Mouse (Mus musculus) granulocyte monocyte progenitor cell, adult 5-6 weeks (primary cell): ENCODE data around the gene Etfb. TPM values are rescaled to one million over a fixed set of nuclear protein-coding genes. Genes with fewer than 3 reads are reported as not detected.

Experiments used
- ATAC-seq: replicated peaks from 2 replicates; pipeline ENCODE4 v1.8.0; 2016; ENCODE audit warnings: mild to moderate bottlenecking, moderate TSS enrichment, inconsistent platforms; ENCODE audit not compliant: poor library complexity, severe bottlenecking
- total RNA-seq, 2 experiments: library from RNA; stranded (forward) in 1 of 2; stranded (reverse) in 1 of 2; fragments of 200-712, 200-1000 nt in 1 of 2; fragments of >200 nt in 1 of 2; fragmentation: Nextera tagmentation in 1 of 2; gene quantifications; 2 replicates each; pipeline ENCODE4 v1.2.3; 2014 to 2017

Etfb gene
- total RNA-seq, 2 experiments from 2014 or later: 520 to 676 TPM

- ATAC-seq: no peak
Observed at GRCm38 (mm10) chr7:43490182-43490584, 46.3 kb downstream of the Etfb start.

GRCm38 (mm10) chr7:43490861-43491260 lies 47.0 kb downstream of the Etfb start:
- no peak for ATAC-seq

- peak; percentile 86 for ATAC-seq
Observed at GRCm38 (mm10) chr7:43495343-43496021, 51.6 kb downstream of the Etfb start.

Other genes with a start within 250 kb of the Etfb start
- gene Zfp715, start 130.8 kb upstream of the Etfb start, total RNA-seq (2014; fragmentation: Nextera tagmentation): 17.7 and 20.7 TPM in 2 replicates
- gene Zfp715, start 130.8 kb upstream of the Etfb start, total RNA-seq (2017): 13.3 and 22.0 TPM in 2 replicates
- gene Siglecf, start 92.7 kb upstream of the Etfb start, total RNA-seq (2014; fragmentation: Nextera tagmentation): 11.6 and 16.5 TPM in 2 replicates
- 19.2 and 22.0 TPM in 2 replicates for gene Siglecf, start 92.7 kb upstream of the Etfb start, total RNA-seq (2017)
- gene Siglecg, start 35.9 kb upstream of the Etfb start, total RNA-seq (2014; fragmentation: Nextera tagmentation): 11.9 and 27.5 TPM in 2 replicates
- gene Siglecg, start 35.9 kb upstream of the Etfb start, total RNA-seq (2017): 11.8 and 12.6 TPM in 2 replicates
- not detected in 2 replicates for gene Lim2, start 16.4 kb upstream of the Etfb start, total RNA-seq (2014; fragmentation: Nextera tagmentation)
- gene Lim2, start 16.4 kb upstream of the Etfb start, total RNA-seq (2017): 0.05 TPM in 1 of 2 replicates, not detected in the other
- gene Nkg7, start 7.0 kb upstream of the Etfb start, total RNA-seq (2014; fragmentation: Nextera tagmentation): 772 and 862 TPM in 2 replicates
- gene Nkg7, start 7.0 kb upstream of the Etfb start, total RNA-seq (2017): 227 and 400 TPM in 2 replicates
- gene Cldnd2, start 3.3 kb upstream of the Etfb start, total RNA-seq (2014; fragmentation: Nextera tagmentation): 2.4 TPM in 1 of 2 replicates, not detected in the other
- gene Cldnd2, start 3.3 kb upstream of the Etfb start, total RNA-seq (2017): 0.52 TPM in 1 of 2 replicates, not detected in the other
- 0.43 TPM in 1 of 2 replicates, not detected in the other for gene Gm45233, start within 50 bp of the Etfb start, total RNA-seq (2014; fragmentation: Nextera tagmentation)
- 5.7 TPM in 1 of 2 replicates, not detected in the other for gene Gm45233, start within 50 bp of the Etfb start, total RNA-seq (2017)
- gene Vsig10l, start 19.1 kb downstream of the Etfb start, total RNA-seq (2014; fragmentation: Nextera tagmentation): 5.9 and 10.4 TPM in 2 replicates
- 4.3 and 4.4 TPM in 2 replicates for gene Vsig10l, start 19.1 kb downstream of the Etfb start, total RNA-seq (2017)
- not detected in 2 replicates for gene Iglon5, start 46.0 kb downstream of the Etfb start, total RNA-seq (2014; fragmentation: Nextera tagmentation)
- gene Iglon5, start 46.0 kb downstream of the Etfb start, total RNA-seq (2017): not detected in 2 replicates
- gene 4931406B18Rik, start 61.9 kb downstream of the Etfb start, total RNA-seq (2014; fragmentation: Nextera tagmentation): not detected in 2 replicates
- not detected in 2 replicates for gene 4931406B18Rik, start 61.9 kb downstream of the Etfb start, total RNA-seq (2017)
- 4.0 and 5.7 TPM in 2 replicates for gene Cd33, start 100.3 kb downstream of the Etfb start, total RNA-seq (2014; fragmentation: Nextera tagmentation)
- gene Cd33, start 100.3 kb downstream of the Etfb start, total RNA-seq (2017): 2.9 and 4.1 TPM in 2 replicates
- 1.7 and 1.9 TPM in 2 replicates for gene Zfp658, start 118.2 kb downstream of the Etfb start, total RNA-seq (2014; fragmentation: Nextera tagmentation)
- 0.98 and 1.5 TPM in 2 replicates for gene Zfp658, start 118.2 kb downstream of the Etfb start, total RNA-seq (2017)
- gene Zfp719, start 135.5 kb downstream of the Etfb start, total RNA-seq (2014; fragmentation: Nextera tagmentation): 9.9 and 19.2 TPM in 2 replicates
- 7.8 and 10.8 TPM in 2 replicates for gene Zfp719, start 135.5 kb downstream of the Etfb start, total RNA-seq (2017)
- 1.4 TPM in 1 of 2 replicates, not detected in the other for gene Zfp819, start 163.1 kb downstream of the Etfb start, total RNA-seq (2014; fragmentation: Nextera tagmentation)
- gene Zfp819, start 163.1 kb downstream of the Etfb start, total RNA-seq (2017): 0.17 and 0.98 TPM in 2 replicates
- gene Ceacam18, start 190.6 kb downstream of the Etfb start, total RNA-seq (2014; fragmentation: Nextera tagmentation): 0.28 TPM in 1 of 2 replicates, not detected in the other
- gene Ceacam18, start 190.6 kb downstream of the Etfb start, total RNA-seq (2017): not detected in 2 replicates
- 13.1 and 15.1 TPM in 2 replicates for gene Siglece, start 216.1 kb downstream of the Etfb start, total RNA-seq (2014; fragmentation: Nextera tagmentation)
- gene Siglece, start 216.1 kb downstream of the Etfb start, total RNA-seq (2017): 5.2 and 9.0 TPM in 2 replicates
- gene Ctu1, start 227.9 kb downstream of the Etfb start, total RNA-seq (2014; fragmentation: Nextera tagmentation): 5.6 and 8.7 TPM in 2 replicates
- gene Ctu1, start 227.9 kb downstream of the Etfb start, total RNA-seq (2017): 5.5 and 9.5 TPM in 2 replicates
- not detected in 2 replicates for gene Klk14, start 246.3 kb downstream of the Etfb start, total RNA-seq (2014; fragmentation: Nextera tagmentation)
- not detected in 2 replicates for gene Klk14, start 246.3 kb downstream of the Etfb start, total RNA-seq (2017)